Mouse (Mus musculus) stomach, embryonic 16.5 days (tissue): ENCODE data around the gene Rnf114. TPM values are rescaled to one million over a fixed set of nuclear protein-coding genes. Genes with fewer than 3 reads are reported as not detected.

ENCODE experiments used
- ATAC-seq: fragments of 200-750 bp; cut with Nextera tagmentation; 2 replicates; pipeline ENCODE4 v1.8.0; 2017; ENCODE audit warnings: moderate number of reproducible peaks, moderate TSS enrichment; ENCODE audit not compliant: insufficient read depth, low FRiP score
- H3K27ac ChIP-seq: fragments of 300-500 bp; sonication (generic); 2 replicates; pipeline ENCODE4 v1.5.1; 2014; ENCODE audit warnings: low read length
- H3K27me3 ChIP-seq: fragments of 300-500 bp; sonication (generic); 2 replicates; pipeline ENCODE4 v1.6.1; 2014; ENCODE audit warnings: low read length, control low read depth, mixed read lengths; ENCODE audit not compliant: control insufficient read depth, insufficient read depth
- H3K36me3 ChIP-seq: fragments of 300-500 bp; sonication (generic); 2 replicates; pipeline ENCODE4 v1.6.1; 2014; ENCODE audit warnings: low read length; ENCODE audit not compliant: control insufficient read depth, insufficient read depth
- H3K4me1 ChIP-seq: fragments of 300-500 bp; sonication (generic); 2 replicates; pipeline ENCODE4 v1.6.1; 2014; ENCODE audit warnings: low read length, control low read depth, mixed read lengths; ENCODE audit not compliant: control insufficient read depth, insufficient read depth
- H3K4me2 ChIP-seq: fragments of 300-500 bp; sonication (generic); 2 replicates; pipeline ENCODE4 v1.6.1; 2014; ENCODE audit warnings: low read depth, low read length, mixed read lengths
- H3K4me3 ChIP-seq: fragments of 300-500 bp; sonication (generic); replicated peaks from 2 replicates; pipeline ENCODE4 v1.5.1; 2014; ENCODE audit warnings: mild to moderate bottlenecking, low read length
- H3K9ac ChIP-seq: fragments of 300-500 bp; sonication (generic); 2 replicates; pipeline ENCODE4 v1.6.1; 2014; ENCODE audit warnings: low read length
- H3K9me3 ChIP-seq: fragments of 300-500 bp; sonication (generic); replicated peaks from 2 replicates; pipeline ENCODE4 v1.6.1; 2016; ENCODE audit warnings: low read length, control low read depth; ENCODE audit not compliant: control insufficient read depth
- WGBS: fragments of 180-500 bp; shearing (Covaris S2); extraction: QIAGEN DNeasy Blood & Tissue Kit; methylation state at CpG from one replicate; pipeline ENCODE4 v1.1.7; 2014; 5-methylcytosine and 5-hydroxymethylcytosine counted together
- polyA plus RNA-seq: library from polyadenylated mRNA; unstranded; fragments of >200 nt; fragmentation: Nextera tagmentation; extraction: Ambion mirVana; gene quantifications from 2 replicates; pipeline ENCODE4 v1.2.1, GENCODE M21; 2015

The Rnf114 gene
- polyA plus RNA-seq, 1 experiment from 2014 or later = 68.7 TPM

DNA sequence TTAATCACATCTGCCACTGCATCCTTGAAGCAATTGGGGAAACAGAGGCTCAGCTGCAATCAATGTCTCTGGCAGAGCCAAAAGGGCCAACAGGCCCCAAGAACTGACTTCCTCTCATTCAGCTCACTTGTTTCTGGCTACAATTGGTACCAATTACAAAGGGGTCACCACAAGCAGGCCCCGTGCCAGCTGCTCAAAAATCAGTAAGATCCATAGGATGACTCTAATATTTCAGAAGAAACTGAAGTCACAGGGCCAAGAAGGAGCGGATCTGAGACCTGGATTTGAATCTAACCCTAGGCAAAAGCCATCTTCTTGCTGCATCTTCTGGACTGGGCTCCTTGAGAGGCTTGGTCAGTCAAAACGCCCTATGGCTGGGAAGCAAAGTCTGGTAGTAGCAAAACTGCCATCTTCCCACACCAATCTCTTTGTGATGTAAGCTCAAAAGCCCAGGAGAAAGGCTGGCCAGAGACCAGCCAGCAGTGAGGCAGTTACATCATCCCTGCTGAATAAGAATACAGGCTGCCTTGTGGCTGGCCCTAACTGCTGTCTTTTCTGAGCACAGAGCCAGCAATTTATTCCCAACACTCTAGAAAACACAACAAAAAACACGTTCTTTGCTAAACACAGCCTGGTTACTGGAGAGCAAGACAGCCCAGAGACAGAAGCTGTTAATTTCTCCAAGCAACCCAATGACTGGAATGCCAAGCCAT is 1.5 kb upstream of the Rnf114 start:
- Histone ChIP-seq H3K27me3 (no peaks in the 10 kb centered on the region), H3K9me3 (no peaks in the 10 kb centered on the region), H3K9ac (peak overlapping the region; percentile 98; the same call in 1 of the 2 replicates), H3K4me2 (peak overlapping the region; percentile 82), H3K27ac (no peak overlapping the region), H3K4me3 (peak overlapping the region; percentile 100; the same call in 1 of the 2 replicates), H3K36me3 (no peaks in the 10 kb centered on the region), H3K4me1 (peaks cover 18% of the 10 kb centered on the region)
- WGBS = 81% methylated on average over 4 of the region's 4 CpGs
- no peak for ATAC-seq

DNA sequence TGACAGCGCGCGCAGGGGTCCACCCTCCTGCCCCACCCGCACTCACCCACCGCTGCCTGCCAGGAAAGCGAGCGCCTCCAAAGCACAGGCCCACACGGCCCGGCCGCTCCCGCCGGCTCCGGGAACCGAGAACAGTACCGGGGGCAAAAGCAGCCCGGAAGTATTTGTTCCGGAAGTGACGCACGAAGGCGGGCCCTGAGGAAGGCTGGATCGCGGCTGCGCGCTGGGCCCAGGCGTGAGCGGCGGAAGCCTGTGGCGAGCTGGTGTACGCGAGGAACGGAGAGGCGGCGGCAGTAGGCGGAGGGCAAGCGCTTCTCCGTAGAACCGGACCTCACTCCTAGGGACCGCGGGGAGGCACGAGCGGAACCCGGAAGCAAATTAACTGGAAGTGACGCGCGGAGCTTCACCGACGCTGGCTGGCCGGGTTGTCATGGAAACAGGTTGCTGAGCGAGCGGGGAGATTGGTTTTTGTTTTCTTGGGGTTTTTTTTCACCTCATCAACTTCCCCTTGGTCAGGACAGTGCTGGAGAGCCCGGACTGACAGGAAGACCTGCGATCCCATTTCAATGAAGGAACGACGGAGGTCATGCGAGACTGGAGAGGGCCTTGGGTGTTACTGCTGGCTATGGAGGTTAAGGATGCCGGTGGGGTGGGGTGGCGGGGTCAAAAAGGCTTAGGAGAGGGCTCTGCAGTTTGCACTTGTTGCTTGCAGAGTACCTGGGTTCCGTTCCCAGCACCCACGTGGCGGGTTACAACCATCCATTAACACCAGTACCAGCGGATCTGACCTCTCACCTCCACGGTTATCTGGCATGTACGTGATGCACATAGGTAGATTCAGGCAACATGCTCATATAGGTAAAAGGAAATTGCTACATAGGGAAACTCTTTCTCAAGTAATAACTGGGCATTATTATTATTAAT is 530 bp downstream of the Rnf114 start, which contains the start of gene Spata2:
Gene Spata2, minus strand, starts transcription at position 175 of the 924 bp plus-strand sequence.
- Histone ChIP-seq H3K4me2 (peak within 1 kb of the TSS; percentile 82), H3K27me3 (no peaks in the 10 kb centered on the region), H3K9me3 (no peaks in the 10 kb centered on the region), H3K4me3 (peak within 1 kb of the TSS; percentile 100), H3K36me3 (no peaks in the 10 kb centered on the region), H3K9ac (peak within 1 kb of the TSS; percentile 98), H3K4me1 (peaks cover 15% of the 10 kb centered on the region), H3K27ac (peak within 1 kb of the TSS; percentile 97)
- ATAC-seq = peak; percentile 85
- WGBS = 2% methylated on average over 63 of the region's 63 CpGs

DNA sequence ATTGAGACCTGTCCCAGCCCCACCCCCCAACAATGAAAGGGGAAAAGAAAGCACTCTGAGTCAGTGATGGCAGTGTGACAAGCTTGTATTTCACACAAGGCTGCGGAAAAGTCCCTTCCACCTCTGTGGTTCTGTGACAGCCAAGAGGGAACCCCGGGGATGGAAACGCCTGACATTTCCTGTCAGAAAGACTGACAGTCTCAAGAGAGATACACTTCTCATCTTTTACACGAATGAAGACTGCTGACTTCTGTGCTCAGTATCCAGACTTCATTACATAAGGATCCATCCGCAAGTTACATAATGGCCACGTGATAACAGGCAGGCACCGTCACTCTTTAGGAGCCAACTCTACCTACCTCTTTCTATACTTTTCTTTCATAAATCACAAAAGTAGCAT is 4.0 kb downstream of the Rnf114 start:
- 82% methylated on average over 7 of the region's 7 CpGs for WGBS
- H3K4me2 ChIP-seq = no peak overlapping the region
- H3K27me3 ChIP-seq = no peaks in the 10 kb centered on the region
- no peak overlapping the region for H3K27ac ChIP-seq
- H3K36me3 ChIP-seq = no peaks in the 10 kb centered on the region
- ATAC-seq = no peak
- no peaks in the 10 kb centered on the region for H3K9me3 ChIP-seq
- H3K4me3 ChIP-seq = no peak overlapping the region
- no peak overlapping the region for H3K9ac ChIP-seq
- H3K4me1 ChIP-seq = peaks cover 13% of the 10 kb centered on the region

DNA sequence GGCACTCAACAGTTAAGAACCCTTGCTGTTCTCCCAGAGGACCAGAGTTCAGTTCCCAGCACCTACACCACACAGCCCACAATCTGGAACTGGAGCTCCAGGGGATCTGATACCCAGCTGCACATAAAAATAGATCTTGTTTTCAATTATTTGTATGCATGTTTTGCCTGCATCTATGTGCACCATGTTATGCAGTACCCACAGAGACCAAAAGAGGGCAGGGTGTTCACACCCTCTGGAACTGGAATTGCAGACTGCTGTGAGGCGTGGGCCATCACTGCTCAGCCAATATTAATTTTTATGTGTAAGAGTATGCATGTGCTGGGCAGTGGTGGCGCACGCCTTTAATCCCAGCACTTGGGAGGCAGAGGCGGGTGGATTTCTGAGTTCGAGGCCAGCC is 4.8 kb downstream of the Rnf114 start:
- WGBS = 70% methylated on average over 4 of the region's 5 CpGs
- H3K9ac ChIP-seq = no peak overlapping the region
- H3K4me3 ChIP-seq = no peak overlapping the region
- H3K27ac ChIP-seq = no peak overlapping the region
- no peaks in the 10 kb centered on the region for H3K36me3 ChIP-seq
- H3K4me2 ChIP-seq = no peak overlapping the region
- 0 out of 2 replicates have a peak, but pooled peaks cover 6% of the 10 kb centered on the region for H3K4me1 ChIP-seq
- no peak for ATAC-seq
- H3K9me3 ChIP-seq = no peaks in the 10 kb centered on the region
- no peaks in the 10 kb centered on the region for H3K27me3 ChIP-seq

DNA sequence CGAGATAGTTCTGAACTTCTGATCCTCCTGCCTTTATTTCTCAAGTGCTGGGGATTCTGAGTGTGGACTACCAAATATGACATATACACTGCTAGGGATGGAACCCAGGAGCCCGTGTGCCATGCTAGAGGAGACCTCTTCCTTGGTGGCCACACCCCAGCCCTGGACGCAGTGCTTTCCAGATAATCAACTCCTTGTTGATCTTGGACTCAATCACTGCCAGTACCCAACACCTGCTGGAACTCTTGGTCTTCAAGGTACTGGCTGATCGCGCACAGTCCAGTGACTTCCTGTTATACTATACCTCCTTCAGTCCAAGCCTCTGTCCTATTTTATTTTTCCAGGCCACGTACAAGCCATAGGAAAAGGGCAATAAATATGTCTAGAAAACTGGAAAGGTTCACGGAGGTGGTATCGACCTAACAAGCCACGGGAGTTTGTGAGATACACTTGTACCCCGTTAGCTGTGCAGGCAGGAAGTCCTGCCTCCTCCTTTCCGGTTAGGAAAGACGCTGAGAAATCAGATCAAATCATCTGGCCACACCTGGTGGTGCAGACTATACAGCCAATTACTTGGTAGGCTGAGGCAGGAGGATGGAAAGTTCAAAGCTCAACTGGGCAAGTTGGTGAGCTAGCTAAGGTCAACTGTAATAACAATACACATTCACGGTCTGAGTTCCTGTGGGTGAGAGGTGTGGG is 10.3 kb downstream of the Rnf114 start:
- H3K4me3 ChIP-seq = peak overlapping the region; percentile 78
- no peaks in the 10 kb centered on the region for H3K9me3 ChIP-seq
- ATAC-seq = no peak
- whole genome bisulfite sequencing = 40% methylated on average over 13 of the region's 13 CpGs
- H3K9ac ChIP-seq = peak overlapping the region; percentile 96
- H3K36me3 ChIP-seq = 0 out of 2 replicates have a peak, but pooled peaks cover 3% of the 10 kb centered on the region
- H3K4me1 ChIP-seq = peaks cover 26% of the 10 kb centered on the region
- peak overlapping the region; percentile 36 for H3K27ac ChIP-seq
- peak overlapping the region; percentile 69 for H3K4me2 ChIP-seq
- no peaks in the 10 kb centered on the region for H3K27me3 ChIP-seq

DNA sequence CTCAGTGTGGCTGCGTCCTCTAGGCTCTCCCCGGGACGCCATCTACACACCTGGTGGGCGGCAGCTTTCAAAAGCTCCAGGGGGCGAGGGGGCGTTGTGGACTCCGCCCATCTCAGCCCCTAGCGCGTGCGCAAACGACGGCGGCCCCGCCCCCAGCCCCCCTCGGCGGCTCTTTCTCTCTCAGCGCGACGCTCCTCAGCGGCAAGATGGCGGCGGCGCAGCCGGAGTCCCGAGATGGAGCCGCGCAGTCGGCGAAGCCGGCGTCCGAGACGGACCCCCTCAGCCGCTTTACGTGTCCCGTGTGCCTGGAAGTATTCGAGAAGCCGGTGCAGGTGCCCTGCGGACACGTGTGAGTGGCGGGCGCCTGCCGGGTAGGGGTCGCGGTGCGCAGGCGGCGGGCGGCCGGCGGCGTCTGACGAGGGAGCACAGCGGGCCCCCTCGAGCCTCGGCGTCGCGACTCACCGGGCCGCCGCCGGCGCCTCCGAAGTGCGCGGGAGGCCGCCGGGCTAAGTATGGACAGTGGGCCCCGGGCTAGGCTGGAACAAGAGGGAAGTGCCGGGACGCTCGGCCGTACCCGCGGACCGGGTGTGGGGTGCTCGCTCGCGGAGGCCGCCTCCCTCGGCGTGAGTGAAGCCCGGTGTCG is 10.9 kb downstream of the Rnf114 start:
- Histone ChIP-seq H3K4me3 (peak overlapping the region; percentile 78), H3K36me3 (0 out of 2 replicates have a peak, but pooled peaks cover 3% of the 10 kb centered on the region), H3K4me2 (peak overlapping the region; percentile 85), H3K9me3 (no peaks in the 10 kb centered on the region), H3K27ac (peak overlapping the region; percentile 84), H3K4me1 (peaks cover 26% of the 10 kb centered on the region), H3K9ac (peak overlapping the region; percentile 96), H3K27me3 (no peaks in the 10 kb centered on the region)
- 0% methylated on average over 85 of the region's 85 CpGs for WGBS
- peak; percentile 88 for ATAC-seq

DNA sequence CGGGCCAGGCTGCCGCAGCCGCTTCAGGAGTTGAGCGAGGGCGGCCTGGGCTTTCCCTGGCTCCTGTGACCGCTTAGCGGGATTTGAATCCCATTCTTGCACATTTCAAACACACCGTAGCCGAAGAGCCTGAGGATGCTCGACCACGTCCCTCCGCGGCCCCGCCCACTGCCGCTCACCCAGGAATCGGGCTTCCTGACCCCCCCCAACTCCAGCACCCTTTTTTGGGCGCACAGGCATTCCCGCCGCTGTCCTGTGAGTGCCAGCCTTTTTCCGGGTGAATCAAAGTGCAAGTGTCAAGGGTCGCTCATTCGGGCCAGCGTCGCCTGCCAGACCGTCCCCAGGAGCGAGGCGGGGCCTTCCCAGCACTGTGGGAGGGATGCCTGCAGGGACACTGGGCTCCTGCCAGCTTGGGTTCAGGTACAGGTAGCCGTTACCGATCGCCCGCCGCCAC is 11.5 kb downstream of the Rnf114 start:
- WGBS = under 1% methylated on average over 32 of the region's 32 CpGs
- no peaks in the 10 kb centered on the region for H3K9me3 ChIP-seq
- peak overlapping the region; percentile 85 for H3K4me2 ChIP-seq
- peak overlapping the region; percentile 96 for H3K9ac ChIP-seq
- H3K36me3 ChIP-seq = 0 out of 2 replicates have a peak, but pooled peaks cover 3% of the 10 kb centered on the region
- no peak for ATAC-seq
- peak overlapping the region; percentile 84 for H3K27ac ChIP-seq
- H3K4me1 ChIP-seq = peaks cover 26% of the 10 kb centered on the region
- no peaks in the 10 kb centered on the region for H3K27me3 ChIP-seq
- H3K4me3 ChIP-seq = peak overlapping the region; percentile 78

DNA sequence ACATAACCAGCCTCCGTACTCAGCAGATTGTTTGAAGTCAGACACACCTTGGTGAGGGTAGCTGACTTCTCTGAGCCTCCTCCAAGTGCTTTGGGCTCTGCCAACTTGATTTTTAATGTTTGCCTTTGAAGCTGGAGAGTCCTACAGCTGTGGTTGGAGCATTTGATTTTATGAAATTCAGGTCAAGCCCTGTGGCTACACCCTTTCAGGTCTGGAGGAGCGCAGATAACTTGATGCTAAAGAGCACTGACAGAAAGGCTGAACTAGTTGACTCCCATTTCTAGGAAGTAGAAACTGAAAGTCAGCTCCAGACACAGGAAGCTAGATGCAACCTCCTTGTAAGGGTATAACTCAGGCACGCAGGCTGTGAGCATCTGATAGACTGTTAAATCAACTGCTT is 12.7 kb downstream of the Rnf114 start:
- Histone ChIP-seq H3K4me2 (peak overlapping the region; percentile 85), H3K4me1 (peaks cover 26% of the 10 kb centered on the region), H3K36me3 (0 out of 2 replicates have a peak, but pooled peaks cover 8% of the 10 kb centered on the region), H3K9me3 (no peaks in the 10 kb centered on the region), H3K27me3 (no peaks in the 10 kb centered on the region), H3K4me3 (peak overlapping the region; percentile 10; the same call in 1 of the 2 replicates), H3K27ac (no peak overlapping the region; the same call in 1 of the 2 replicates), H3K9ac (peak overlapping the region; percentile 2; the same call in 1 of the 2 replicates)
- no peak for ATAC-seq
- whole genome bisulfite sequencing = 60% methylated on average over 3 of the region's 3 CpGs
